Mouse (Mus musculus) heart, postnatal 0 days (tissue): Measurements from ENCODE around the gene Nfu1.

Source experiments
- CTCF ChIP-seq: IDR thresholded peaks from 2 replicates; pipeline ENCODE4 v1.5.1; 2016; ENCODE audit warnings: antibody characterized with exemption, control low read depth, low read depth
- EP300 ChIP-seq: IDR thresholded peaks from 2 replicates; pipeline ENCODE4 v1.6.1; 2016; ENCODE audit warnings: antibody characterized with exemption, low read depth

- TF ChIP-seq CTCF (no peak), EP300 (no peak)
These were observed at the start of gene Nfu1 for GRCm38 (mm10) chr6:87008887-87009286.
